Mouse (Mus musculus) G1E-ER4 (cell line): Measurements from ENCODE around the gene B4galt2. TPM values are rescaled to one million over a fixed set of nuclear protein-coding genes. Genes with fewer than 3 reads are reported as not detected.

Source experiments
- GATA1 ChIP-seq: IDR thresholded peaks from one replicate; pipeline ENCODE4 v1.8.0; 2012; ENCODE audit warnings: low read length, inconsistent platforms
- polyA plus RNA-seq: library from polyadenylated mRNA; stranded (reverse); fragments of >175 nt; gene quantifications from 2 replicates; pipeline ENCODE4 v1.2.3, GENCODE M21; 2012

The B4galt2 gene
- polyA plus RNA-seq, 1 experiment, result not detected

DNA sequence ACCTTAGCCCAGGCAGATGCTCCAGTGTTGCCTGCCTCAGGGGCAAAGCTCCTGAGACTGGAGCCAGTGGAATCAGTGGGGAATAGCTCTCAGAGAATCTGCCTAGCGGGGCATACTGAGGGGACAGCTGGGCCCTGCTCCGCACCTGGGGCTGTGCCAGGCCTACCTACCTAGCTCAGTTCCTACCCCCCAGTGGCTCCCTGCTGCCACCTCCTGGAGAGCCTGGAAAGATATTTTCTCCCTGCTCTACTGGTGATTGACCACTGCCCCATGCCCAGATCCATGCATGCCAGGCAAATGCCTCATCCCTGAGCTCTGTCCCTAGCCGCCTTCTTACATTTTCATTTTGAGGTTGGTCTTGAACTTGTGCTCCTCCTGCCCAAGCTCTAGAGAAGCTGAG, 24.5 kb downstream of the B4galt2 start:
- TF ChIP-seq GATA1, result no peak

- no peak for TF ChIP-seq GATA1
These were observed 28.1 kb downstream of the B4galt2 start for GRCm38 (mm10) chr4:117855146-117855545.

DNA sequence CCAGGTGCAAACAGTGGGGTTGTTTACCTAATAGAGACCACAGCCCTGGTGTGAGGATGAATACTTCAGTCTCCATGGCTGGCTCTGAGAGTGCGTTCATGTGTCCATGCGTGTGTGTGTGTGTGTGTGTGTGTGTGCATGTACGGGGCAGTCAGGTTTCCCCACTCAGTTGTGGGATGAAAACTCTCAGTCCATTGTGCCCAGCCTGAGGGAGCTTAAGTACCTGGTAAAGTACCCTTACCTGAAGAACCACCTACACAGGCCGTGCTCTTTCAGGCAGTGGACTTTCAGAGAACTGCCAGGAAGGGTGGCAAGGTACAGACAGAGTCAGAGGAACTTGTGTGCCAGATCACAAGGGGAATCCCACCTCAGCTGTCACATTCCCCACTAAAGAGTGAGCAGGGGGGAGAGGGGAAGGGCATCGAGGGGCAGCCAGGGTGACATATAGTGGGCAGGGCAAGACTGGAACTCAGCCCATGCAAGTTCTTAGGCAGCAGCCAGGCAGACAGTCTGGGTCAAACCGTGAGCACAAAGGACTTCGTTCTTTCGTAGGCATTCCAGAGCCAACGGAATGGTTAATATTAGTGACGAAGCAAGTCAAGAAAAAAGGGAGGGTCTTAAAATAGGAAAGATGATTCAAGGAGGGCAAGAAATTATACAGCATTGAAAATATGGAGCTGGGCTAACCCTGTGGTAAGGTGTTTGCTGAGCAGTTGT, 31.0 kb downstream of the B4galt2 start:
- no peak for TF ChIP-seq GATA1

DNA sequence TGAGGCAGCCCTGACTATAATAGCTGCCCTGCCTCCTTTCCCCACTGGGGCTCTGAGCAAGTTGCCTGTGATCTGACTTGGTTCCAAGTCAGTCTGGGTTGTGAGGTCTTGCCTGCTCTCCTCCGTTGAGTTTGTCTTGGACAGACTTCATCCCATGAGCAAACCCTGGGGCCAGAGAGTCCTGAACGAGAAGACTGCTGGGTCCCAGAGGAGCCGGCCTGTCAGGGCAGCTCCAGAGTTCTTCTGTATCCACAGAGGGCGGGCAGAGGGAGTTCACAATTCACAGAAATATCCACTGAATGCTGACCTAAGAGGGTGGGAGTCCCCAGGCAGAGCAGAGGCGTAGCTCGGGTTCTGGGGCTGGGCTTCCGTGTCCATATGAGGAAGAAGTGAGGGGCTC, 32.4 kb downstream of the B4galt2 start:
- no peak for TF ChIP-seq GATA1

GRCm38 (mm10) chr4:117850176-117850575, 33.1 kb downstream of the B4galt2 start:
- TF ChIP-seq GATA1, result no peak

DNA sequence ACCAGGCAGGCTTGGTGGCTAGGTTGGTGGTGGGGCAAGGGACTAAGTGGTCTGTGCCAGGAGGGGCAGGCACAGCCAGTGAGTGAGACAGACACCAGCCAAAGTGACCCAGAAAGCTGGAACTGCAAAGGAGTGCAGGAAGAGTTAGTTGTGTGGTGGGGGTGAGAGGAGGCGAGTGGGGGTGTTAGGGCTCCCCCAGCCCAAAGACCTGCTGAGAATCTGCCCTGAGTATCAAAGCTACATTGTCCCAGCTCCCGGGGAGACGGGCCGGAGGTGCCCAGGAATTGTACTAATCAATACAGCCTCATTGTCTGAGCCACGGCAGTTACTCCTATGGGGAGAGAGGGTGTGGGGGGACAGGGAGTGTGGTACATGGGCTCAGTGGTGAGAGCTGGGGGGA, 33.8 kb downstream of the B4galt2 start:
- TF ChIP-seq GATA1, result no peak

- TF ChIP-seq GATA1, result no peak
These were observed 34.2 kb downstream of the B4galt2 start for GRCm38 (mm10) chr4:117849063-117849462.

DNA sequence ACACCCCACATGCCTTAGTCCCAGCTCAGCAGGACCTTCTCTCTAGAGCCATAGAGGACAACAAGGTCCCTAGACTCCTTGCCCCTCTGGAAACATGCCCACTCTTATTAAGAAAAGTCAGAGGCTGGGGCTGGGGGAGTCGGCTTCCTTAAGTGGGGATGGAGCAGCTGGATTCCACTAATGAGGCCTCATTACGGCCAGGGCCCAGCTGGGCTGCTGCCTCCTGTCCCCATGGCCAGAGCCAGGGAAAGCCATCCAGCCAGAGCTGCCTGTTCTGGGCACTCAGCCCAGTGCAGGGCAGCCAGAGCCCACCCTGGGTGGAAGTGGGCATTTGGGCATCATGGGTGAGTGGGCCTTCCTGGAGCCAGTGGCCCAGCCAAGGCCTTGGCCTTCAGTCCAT, 36.3 kb downstream of the B4galt2 start:
- TF ChIP-seq GATA1, result no peak

DNA sequence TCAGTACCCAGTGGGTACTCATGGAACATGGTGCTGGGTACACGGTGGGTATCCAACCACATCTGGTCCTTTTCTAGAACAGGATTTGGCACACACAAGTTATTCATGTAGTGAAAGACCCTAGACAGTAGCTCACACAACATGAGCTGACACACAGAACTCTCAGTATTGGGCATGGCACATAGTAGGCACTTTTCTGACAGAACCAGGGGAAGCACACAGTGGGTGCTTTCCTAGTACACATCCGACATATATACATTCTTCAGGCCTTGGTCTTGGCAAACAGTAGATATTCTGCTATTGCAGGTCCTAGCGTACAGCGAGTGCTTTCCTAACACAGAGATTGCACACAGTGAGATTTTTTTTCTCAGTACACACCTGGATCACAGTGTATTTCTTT, 37.0 kb downstream of the B4galt2 start:
- no peak for TF ChIP-seq GATA1

GRCm38 (mm10) chr4:117845316-117845715, 38.0 kb downstream of the B4galt2 start:
- no peak for TF ChIP-seq GATA1

DNA sequence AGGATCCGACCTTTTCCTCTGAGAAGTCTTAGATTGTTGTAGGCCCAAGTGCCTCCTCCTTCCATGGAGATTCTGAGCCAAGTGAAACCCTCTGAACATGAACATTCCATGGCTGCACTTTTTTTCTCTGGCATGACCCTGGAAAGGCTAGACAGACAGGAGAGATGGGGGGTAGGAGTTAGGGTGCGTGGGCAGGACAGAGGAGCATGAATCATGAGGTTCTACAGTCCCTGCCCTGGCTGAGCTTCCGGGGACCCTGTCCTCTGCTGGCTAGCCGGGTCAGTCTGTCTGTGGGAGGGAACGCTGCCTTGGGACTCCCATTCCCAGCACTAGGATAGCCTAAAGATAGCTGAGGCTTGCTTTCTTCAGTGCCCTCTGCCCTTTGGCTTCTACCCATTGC, 38.8 kb downstream of the B4galt2 start:
- no peak for TF ChIP-seq GATA1

GRCm38 (mm10) chr4:117843101-117843500, 40.2 kb downstream of the B4galt2 start:
- no peak for TF ChIP-seq GATA1

- TF ChIP-seq GATA1, result no peak
These were observed 41.7 kb downstream of the B4galt2 start for GRCm38 (mm10) chr4:117841566-117841965.

GRCm38 (mm10) chr4:117840821-117841220, 42.5 kb downstream of the B4galt2 start:
- no peak for TF ChIP-seq GATA1

GRCm38 (mm10) chr4:117839366-117839765, 43.9 kb downstream of the B4galt2 start:
- no peak for TF ChIP-seq GATA1

- no peak for TF ChIP-seq GATA1
These were observed 46.0 kb downstream of the B4galt2 start for GRCm38 (mm10) chr4:117837271-117837670.

DNA sequence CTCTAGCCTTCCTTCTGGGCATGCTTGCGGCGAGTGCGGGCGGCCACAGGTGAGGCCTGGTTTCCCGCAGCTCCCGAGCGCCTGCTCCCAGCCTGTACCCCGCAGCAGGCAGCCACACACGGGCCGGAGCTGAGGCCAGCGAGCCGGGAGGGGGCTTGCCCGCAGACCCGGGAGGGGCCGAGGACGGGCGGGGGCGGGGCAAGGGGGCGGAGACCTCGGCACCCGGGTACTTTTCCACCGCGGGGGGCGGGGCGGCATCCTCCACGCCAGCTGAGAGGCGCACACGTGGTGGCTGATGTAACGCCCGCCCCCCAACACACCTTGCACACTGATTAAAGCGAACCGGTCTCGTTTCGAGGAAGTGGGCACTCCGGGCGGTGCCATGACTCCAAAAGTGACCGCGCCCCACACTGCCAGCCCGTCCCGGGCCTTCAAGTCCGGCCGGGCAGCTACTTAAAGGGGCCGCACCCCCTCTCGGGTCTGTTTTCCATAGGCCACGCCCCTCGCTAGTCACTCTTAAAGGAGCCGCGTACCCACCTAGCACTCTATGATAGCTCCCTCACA, 47.0 kb downstream of the B4galt2 start:
- TF ChIP-seq GATA1, result no peak

GRCm38 (mm10) chr4:117835531-117836111, 47.7 kb downstream of the B4galt2 start:
- TF ChIP-seq GATA1, result no peak
